Mouse (Mus musculus) cerebellum, adult 2 months (tissue): ENCODE measurements at regions not wholly inside any gene's neighbourhood (a gene's known extent, or its start where the extent isn't known, plus 50 kb on each side); places are given as distances from the start of the nearest gene placed in this dataset.

ENCODE experiments used
- CTCF ChIP-seq: fragments of 200-500 bp; IDR thresholded peaks from 2 replicates; pipeline ENCODE4 v1.5.1; 2011; ENCODE audit warnings: low read depth, mild to moderate bottlenecking, control low read depth, low read length, moderate library complexity, borderline replicate concordance; ENCODE audit not compliant: insufficient read depth
- POLR2A ChIP-seq: fragments of 200-500 bp; IDR thresholded peaks from 2 replicates; pipeline ENCODE4 v1.6.1; 2011; ENCODE audit warnings: low read length, control low read depth, borderline replicate concordance; ENCODE audit not compliant: insufficient read depth

- no peak for TF ChIP-seq POLR2A
- TF ChIP-seq CTCF, result no peak
Measured at GRCm38 (mm10) chr8:107887333-107887732, 55.1 kb upstream of the Zfhx3 start.
